In the genomic region with DNA sequence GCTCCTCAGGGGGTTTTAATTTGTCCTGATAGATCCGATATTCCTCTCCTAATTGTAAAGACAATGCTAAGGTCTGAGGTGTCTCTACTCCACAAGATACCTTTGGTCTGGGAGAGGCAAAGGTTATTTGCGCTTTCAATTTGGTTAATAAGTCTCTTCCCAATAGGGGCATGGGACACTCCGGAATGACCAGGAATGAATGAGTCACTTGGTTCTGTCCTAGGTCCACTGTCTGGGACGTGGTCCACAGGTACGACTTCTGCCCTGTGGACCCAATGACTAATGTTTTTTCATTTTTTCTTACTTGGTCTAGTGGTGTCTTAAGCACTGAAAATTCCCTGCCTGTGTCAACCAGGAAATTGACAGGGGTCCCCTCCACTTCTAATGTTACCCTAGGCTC, we compare ENCODE assay signal across 29 mouse cellular contexts. TPM values are rescaled to one million over a fixed set of nuclear protein-coding genes. Genes with fewer than 3 reads are reported as not detected.
DNase-seq lines count a peak whose midpoint lies in the region; ATAC-seq lines count a peak whose summit lies in the region.
"Had no signal": no experiment of that assay in that cellular context is flagged by ENCODE, and none has a peak within 500 bp of the region (broad histone marks: within the 10 kb centered on the region; RNA-seq: fewer than 3 reads in every experiment).

No protein-coding gene starts in this region.

- no peaks in the 10 kb centered on the region for H3K27me3 ChIP-seq in kidney, embryonic 15.5 days
- no peaks in the 10 kb centered on the region for H3K27me3 ChIP-seq in midbrain, embryonic 13.5 days
- H3K27me3 ChIP-seq: embryonic facial prominence, embryonic 12.5 days; embryonic facial prominence, embryonic 15.5 days; heart, embryonic 13.5 days; hindbrain, embryonic 12.5 days; hindbrain, embryonic 15.5 days had no signal

- H3K4me1 ChIP-seq in kidney, embryonic 15.5 days = no peaks in the 10 kb centered on the region
- no peaks in the 10 kb centered on the region for H3K4me1 ChIP-seq in midbrain, embryonic 13.5 days (replicated peaks)
- H3K4me1 ChIP-seq: embryonic facial prominence, embryonic 12.5 days; embryonic facial prominence, embryonic 15.5 days; heart, embryonic 13.5 days; hindbrain, embryonic 12.5 days; hindbrain, embryonic 15.5 days had no signal

- WGBS in kidney, embryonic 15.5 days = 94% methylated on average over 5 of the region's 5 CpGs
- 91% methylated on average over 5 of the region's 5 CpGs for WGBS in midbrain, embryonic 13.5 days

- ATAC-seq in kidney, embryonic 15.5 days (replicated peaks; ENCODE audit: low FRiP score) = no peak
- no peak for ATAC-seq in midbrain, embryonic 13.5 days
- ATAC-seq: CD4-positive, CD25-positive, alpha-beta regulatory T cell, adult 4 months; forebrain, embryonic 14.5 days; forebrain, postnatal 0 days had no signal

- no peak overlapping the region for H3K27ac ChIP-seq in kidney, embryonic 15.5 days
- H3K27ac ChIP-seq in midbrain, embryonic 13.5 days = no peak overlapping the region
- H3K27ac ChIP-seq: embryonic facial prominence, embryonic 12.5 days; embryonic facial prominence, embryonic 15.5 days; gastrocnemius, adult 2 months; heart, embryonic 13.5 days; hindbrain, embryonic 12.5 days; hindbrain, embryonic 15.5 days had no signal

- no peak overlapping the region for H3K4me3 ChIP-seq in kidney, embryonic 15.5 days (replicated peaks)
- H3K4me3 ChIP-seq in midbrain, embryonic 13.5 days (replicated peaks) = no peak overlapping the region
- H3K4me3 ChIP-seq: embryonic facial prominence, embryonic 12.5 days; embryonic facial prominence, embryonic 15.5 days; gastrocnemius, adult 2 months; heart, embryonic 13.5 days; hindbrain, embryonic 12.5 days; hindbrain, embryonic 15.5 days had no signal

- peak; percentile 24 for DNase-seq in kidney, adult 18-20 months
- DNase-seq in kidney, postnatal 10 days = no peak
- peak; percentile 88 for DNase-seq in kidney, adult 9 months
- peak; percentile 34 to 39 for DNase-seq in kidney, postnatal 36 days
- DNase-seq: adrenal gland, adult 2 months; adrenal gland, postnatal 14 days; cerebellum, adult 11 months; cerebellum, adult 2 months; cerebellum, adult 9-11 months; cerebellum, postnatal 25 days; forebrain, postnatal 0 days; gastrocnemius, adult 2 months; gastrocnemius, postnatal 14 days; heart, adult 18-20 months; heart, postnatal 14 days; heart, postnatal 4 days had no signal

- H3K9me3 ChIP-seq in kidney, embryonic 15.5 days (replicated peaks) = no peaks in the 10 kb centered on the region; the same call in 1 of the 2 replicates
- H3K9me3 ChIP-seq in midbrain, embryonic 13.5 days = no peaks in the 10 kb centered on the region; the same call in 1 of the 2 replicates
- H3K9me3 ChIP-seq: embryonic facial prominence, embryonic 12.5 days; embryonic facial prominence, embryonic 15.5 days; hindbrain, embryonic 15.5 days had no signal

- no peak overlapping the region for H3K4me2 ChIP-seq in kidney, embryonic 15.5 days
- no peak overlapping the region for H3K4me2 ChIP-seq in midbrain, embryonic 13.5 days (replicated peaks)
- H3K4me2 ChIP-seq: embryonic facial prominence, embryonic 12.5 days; embryonic facial prominence, embryonic 15.5 days; heart, embryonic 13.5 days; hindbrain, embryonic 12.5 days; hindbrain, embryonic 15.5 days had no signal

- H3K36me3 ChIP-seq in kidney, embryonic 15.5 days = no peaks in the 10 kb centered on the region
- H3K36me3 ChIP-seq in midbrain, embryonic 13.5 days = no peaks in the 10 kb centered on the region
- H3K36me3 ChIP-seq: embryonic facial prominence, embryonic 12.5 days; embryonic facial prominence, embryonic 15.5 days; heart, embryonic 13.5 days; hindbrain, embryonic 12.5 days; hindbrain, embryonic 15.5 days had no signal

- H3K9ac ChIP-seq in kidney, embryonic 15.5 days = no peak overlapping the region
- H3K9ac ChIP-seq in midbrain, embryonic 13.5 days (replicated peaks) = no peak overlapping the region
- H3K9ac ChIP-seq: embryonic facial prominence, embryonic 12.5 days; embryonic facial prominence, embryonic 15.5 days; forebrain, postnatal 0 days; heart, embryonic 13.5 days; hindbrain, embryonic 12.5 days; hindbrain, embryonic 15.5 days had no signal

RNA-seq across cellular contexts. Expression of gene A030003K21Rik, which starts 4.5 kb away (rescaled TPM):
- not detected in 2 replicates for polyA plus RNA-seq in kidney, embryonic 15.5 days (2015; fragmentation: Nextera tagmentation; extraction: Ambion mirVana)
- polyA plus RNA-seq in midbrain, embryonic 13.5 days (2015; fragmentation: Nextera tagmentation; extraction: Ambion mirVana) = not detected in 2 replicates
- polyA plus RNA-seq: adrenal gland, adult 2 months; C2C12; CD4-positive, CD25-positive, alpha-beta regulatory T cell, adult 4 months; cerebellum, adult 2 months; embryonic facial prominence, embryonic 12.5 days; forebrain, embryonic 11.5 days; forebrain, embryonic 14.5 days; forebrain, postnatal 0 days; frontal cortex, adult 2 months; heart, embryonic 13.5 days; heart, embryonic 16.5 days; hindbrain, embryonic 12.5 days; hindbrain, embryonic 15.5 days had no signal

RNA-seq across cellular contexts. Expression of gene Gm6217, which starts 7.5 kb away (rescaled TPM):
- not detected in 2 replicates for polyA plus RNA-seq in kidney, embryonic 15.5 days (2015; fragmentation: Nextera tagmentation; extraction: Ambion mirVana)
- not detected in 2 replicates for polyA plus RNA-seq in midbrain, embryonic 13.5 days (2015; fragmentation: Nextera tagmentation; extraction: Ambion mirVana)
- polyA plus RNA-seq: adrenal gland, adult 2 months; C2C12; CD4-positive, CD25-positive, alpha-beta regulatory T cell, adult 4 months; cerebellum, adult 2 months; embryonic facial prominence, embryonic 12.5 days; forebrain, embryonic 11.5 days; forebrain, embryonic 14.5 days; forebrain, postnatal 0 days; frontal cortex, adult 2 months; heart, embryonic 13.5 days; heart, embryonic 16.5 days; hindbrain, embryonic 12.5 days; hindbrain, embryonic 15.5 days had no signal

RNA-seq across cellular contexts. Expression of gene A030014E15Rik, which starts 13.9 kb away (rescaled TPM):
- polyA plus RNA-seq in kidney, embryonic 15.5 days (2015; fragmentation: Nextera tagmentation; extraction: Ambion mirVana) = not detected in 2 replicates
- polyA plus RNA-seq in midbrain, embryonic 13.5 days (2015; fragmentation: Nextera tagmentation; extraction: Ambion mirVana) = not detected in 2 replicates
- polyA plus RNA-seq: adrenal gland, adult 2 months; C2C12; CD4-positive, CD25-positive, alpha-beta regulatory T cell, adult 4 months; embryonic facial prominence, embryonic 12.5 days; forebrain, embryonic 11.5 days; forebrain, embryonic 14.5 days; forebrain, postnatal 0 days; heart, embryonic 13.5 days; heart, embryonic 16.5 days; hindbrain, embryonic 12.5 days; hindbrain, embryonic 15.5 days had no signal

RNA-seq across cellular contexts. Expression of gene Gm7544, which starts 17.1 kb away (rescaled TPM):
- polyA plus RNA-seq in kidney, embryonic 15.5 days (2015; fragmentation: Nextera tagmentation; extraction: Ambion mirVana) = not detected in 2 replicates
- not detected in 2 replicates for polyA plus RNA-seq in midbrain, embryonic 13.5 days (2015; fragmentation: Nextera tagmentation; extraction: Ambion mirVana)
- polyA plus RNA-seq: adrenal gland, adult 2 months; C2C12; CD4-positive, CD25-positive, alpha-beta regulatory T cell, adult 4 months; cerebellum, adult 2 months; embryonic facial prominence, embryonic 12.5 days; forebrain, embryonic 11.5 days; forebrain, embryonic 14.5 days; forebrain, postnatal 0 days; frontal cortex, adult 2 months; heart, embryonic 13.5 days; heart, embryonic 16.5 days; hindbrain, embryonic 12.5 days; hindbrain, embryonic 15.5 days had no signal

RNA-seq across cellular contexts. Expression of gene Gm47955, which starts 21.4 kb away (rescaled TPM):
- polyA plus RNA-seq in kidney, embryonic 15.5 days (2015; fragmentation: Nextera tagmentation; extraction: Ambion mirVana) = not detected in 2 replicates
- polyA plus RNA-seq in midbrain, embryonic 13.5 days (2015; fragmentation: Nextera tagmentation; extraction: Ambion mirVana) = not detected in 2 replicates
- polyA plus RNA-seq: adrenal gland, adult 2 months; C2C12; CD4-positive, CD25-positive, alpha-beta regulatory T cell, adult 4 months; cerebellum, adult 2 months; embryonic facial prominence, embryonic 12.5 days; forebrain, embryonic 11.5 days; forebrain, embryonic 14.5 days; forebrain, postnatal 0 days; frontal cortex, adult 2 months; heart, embryonic 13.5 days; heart, embryonic 16.5 days; hindbrain, embryonic 12.5 days; hindbrain, embryonic 15.5 days had no signal
